Mouse (Mus musculus): ENCODE data around the gene Tmco4.

Gene Tmco4

DNA sequence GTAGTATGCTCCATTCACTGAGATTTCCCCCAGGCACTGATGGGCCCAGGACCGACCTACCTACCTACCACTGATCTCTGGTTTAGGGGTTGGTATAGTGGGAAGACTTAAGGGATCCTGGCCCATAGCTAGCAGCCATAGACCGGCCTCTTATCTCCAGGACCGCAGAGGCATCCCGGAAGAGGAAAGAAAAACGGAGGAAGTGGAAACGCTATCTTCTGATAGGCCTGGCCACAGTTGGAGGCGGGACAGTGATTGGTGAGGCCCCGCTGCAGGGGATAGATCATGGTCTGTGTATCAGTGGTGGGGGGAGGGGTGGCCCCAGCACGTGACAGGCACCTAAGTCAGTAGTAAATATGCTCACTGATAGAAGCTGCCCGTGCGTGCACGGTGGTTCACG lies 46.7 kb downstream of the Tmco4 start:
- no peak for DNase-seq (ENCODE audit: low spot score in 2 of 2)

DNA sequence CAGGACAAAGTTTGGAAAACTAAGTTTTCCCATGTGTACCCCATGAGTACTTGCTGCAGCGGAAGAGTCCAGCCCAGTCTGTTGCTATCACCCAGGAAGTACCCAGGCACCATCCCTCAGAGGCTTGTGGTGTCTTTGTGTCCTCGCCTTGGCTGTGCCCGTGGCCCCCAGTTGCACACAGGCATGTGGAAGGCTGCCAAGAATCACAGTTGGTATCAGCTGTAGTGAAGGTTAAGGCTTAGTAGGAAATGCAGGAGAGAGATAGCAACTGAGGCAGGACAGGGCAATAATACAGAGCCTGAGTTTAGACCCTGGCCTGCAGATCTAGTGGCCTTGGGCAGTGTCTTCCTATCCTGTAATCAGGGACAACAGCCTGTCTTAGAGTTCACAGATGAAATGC lies 47.7 kb downstream of the Tmco4 start:
- DNase-seq (ENCODE audit: low spot score in 2 of 2): no peak

DNA sequence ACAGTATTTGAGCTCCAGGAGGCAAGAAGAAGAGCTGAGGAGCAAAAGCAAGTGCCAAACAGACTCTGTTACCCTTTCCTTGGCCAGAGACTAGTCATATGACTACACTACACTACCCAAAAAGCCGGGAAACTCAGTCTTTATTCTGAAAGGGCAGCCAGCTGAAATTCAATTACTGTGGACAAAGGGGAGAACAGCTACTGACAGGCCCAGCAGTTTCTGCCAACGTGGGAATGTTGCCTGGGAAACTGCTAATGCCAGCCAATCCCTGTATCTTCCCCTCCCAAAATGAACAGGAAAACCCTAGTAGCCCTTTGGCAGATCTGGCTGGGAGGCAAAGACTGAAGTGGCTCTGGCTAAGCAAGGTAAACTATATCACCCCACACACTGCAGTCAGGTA lies 51.7 kb downstream of the Tmco4 start:
- peak in 1 of 2 experiments; percentile 68 for DNase-seq (ENCODE audit: low spot score in 2 of 2)

DNA sequence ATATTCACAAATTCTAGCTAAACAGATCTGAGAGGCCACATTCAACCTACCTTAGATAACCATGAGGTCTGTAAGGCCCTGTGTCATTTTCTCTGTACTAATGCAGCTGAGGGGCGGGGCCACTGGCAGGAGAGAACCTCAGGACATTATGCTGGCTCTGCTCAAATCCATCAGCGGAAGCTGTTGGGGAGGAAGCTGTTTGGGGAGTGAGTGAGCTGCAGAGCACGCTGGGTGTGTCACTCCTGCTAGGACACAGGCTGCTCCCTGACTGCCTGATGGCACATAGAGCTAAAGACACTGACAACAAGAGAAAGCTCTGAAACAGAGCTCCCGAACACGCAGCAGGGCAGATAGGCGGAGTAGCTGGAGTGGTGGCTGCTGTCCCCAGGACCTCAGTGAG lies 58.0 kb downstream of the Tmco4 start:
- no peak for DNase-seq (ENCODE audit: low spot score in 2 of 2)

DNA sequence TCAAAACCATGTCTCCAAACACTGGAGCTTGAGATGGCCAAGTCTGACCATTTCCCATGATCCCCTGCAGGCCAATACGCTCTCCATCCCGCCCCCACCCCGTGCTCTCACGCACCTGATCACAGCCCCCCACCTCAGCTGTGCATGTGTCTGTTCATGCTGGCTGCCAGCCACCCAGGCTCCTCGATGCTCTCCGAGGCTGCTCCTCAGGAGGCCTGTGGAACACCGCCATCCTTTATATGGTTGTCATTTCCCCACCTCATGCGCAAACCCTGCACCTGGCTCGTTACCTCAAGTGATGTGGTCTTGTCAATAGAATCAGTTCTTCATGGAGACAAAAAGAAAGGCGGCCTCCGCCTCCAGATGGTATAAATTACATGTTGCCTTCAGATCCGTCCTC lies 59.8 kb downstream of the Tmco4 start:
- no peak for DNase-seq (ENCODE audit: low spot score in 2 of 2)

DNA sequence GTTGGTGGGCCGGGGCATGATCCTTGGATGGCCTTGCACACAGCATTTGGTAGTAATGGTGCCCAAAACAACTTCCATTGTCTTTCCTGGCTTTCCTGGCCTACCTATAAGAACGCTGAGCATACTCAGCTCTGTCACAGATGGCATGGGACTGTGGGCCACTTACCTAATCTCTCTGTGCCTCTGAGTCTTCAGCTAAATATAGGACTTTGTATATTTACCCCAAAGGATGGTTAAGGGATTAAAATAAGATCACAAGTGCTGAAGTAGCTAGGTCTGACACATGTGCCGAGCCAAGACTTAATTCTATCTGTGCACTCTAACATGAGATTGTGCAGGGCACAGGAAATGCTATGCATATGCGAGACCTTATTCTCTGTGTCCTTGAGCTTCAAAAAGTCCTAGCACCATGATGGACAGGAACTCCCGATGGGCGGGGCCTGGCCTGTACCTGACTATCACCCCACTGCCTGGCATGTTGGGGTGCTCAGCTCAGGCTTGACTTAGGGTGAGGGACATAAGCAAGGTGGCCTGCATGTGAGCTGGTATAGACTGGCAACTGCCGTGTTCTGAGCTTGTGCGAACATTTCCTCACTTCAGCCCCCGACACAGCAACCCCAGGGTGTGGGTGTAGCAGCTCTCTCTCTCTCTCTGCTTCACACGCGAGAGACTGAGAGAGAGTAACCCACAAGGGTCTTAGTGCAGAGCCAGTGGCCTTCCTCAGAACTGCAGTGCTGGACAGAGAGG lies 60.7 kb downstream of the Tmco4 start:
- DNase-seq (ENCODE audit: low spot score in 2 of 2): peak; percentile 63 to 67

DNA sequence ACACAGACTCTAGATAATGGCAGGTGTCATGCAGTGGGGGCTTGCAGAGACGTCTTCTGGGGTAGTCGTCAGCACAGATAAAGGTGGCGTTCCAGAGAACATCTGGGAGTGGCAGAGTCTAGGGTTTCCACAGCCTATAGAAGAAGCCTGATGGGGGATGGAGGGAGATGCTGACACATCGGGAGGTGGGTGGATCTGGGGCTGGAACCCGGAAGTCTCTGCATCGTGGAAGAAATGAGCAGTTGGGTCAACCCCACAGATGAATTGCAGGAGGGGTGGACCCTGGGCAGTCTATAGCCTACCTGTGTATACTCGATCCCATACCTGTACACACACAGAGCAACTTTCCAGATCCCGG lies 61.3 kb downstream of the Tmco4 start:
- no peak for DNase-seq (ENCODE audit: low spot score in 2 of 2)

DNA sequence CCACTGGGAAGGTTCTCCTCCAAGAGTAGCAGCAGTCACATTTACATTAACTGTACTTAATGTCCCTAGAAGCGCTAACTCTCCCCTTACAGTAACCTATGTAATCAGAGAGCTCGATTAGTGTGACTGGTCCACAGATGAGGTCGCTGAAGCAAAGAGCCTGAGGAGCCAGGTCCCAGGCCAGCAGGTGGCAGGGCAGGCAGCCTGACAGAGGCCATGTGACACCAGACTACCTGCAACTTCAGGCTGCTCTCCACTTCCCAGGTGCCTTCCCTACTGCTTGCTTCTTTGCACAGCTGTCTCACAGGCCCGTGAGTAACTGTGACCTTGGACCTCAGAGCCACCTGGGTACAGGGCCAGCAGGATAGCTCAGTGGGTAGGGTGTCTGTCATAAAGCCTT lies 61.9 kb downstream of the Tmco4 start:
- DNase-seq (ENCODE audit: low spot score in 2 of 2): no peak

DNA sequence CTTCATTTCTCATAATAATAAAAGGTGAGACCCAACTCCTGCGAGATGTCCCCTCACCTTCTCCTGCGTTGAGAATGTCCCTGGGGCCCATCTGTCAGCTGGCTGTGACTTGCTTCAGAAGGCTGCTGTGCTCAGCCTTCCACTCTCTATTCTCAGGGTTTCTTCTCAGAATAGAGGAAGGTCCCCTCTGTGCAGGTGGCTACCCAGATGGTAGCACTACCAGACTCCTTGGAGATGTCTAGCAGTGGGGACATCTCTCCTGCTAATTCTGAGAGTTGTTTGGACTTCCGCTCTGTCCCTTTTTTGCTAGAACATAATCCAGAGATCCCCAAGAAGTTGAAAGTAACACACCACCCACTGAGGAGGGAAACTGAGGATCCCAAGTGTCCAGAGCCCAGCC lies 62.3 kb downstream of the Tmco4 start:
- DNase-seq (ENCODE audit: low spot score in 2 of 2): no peak

DNA sequence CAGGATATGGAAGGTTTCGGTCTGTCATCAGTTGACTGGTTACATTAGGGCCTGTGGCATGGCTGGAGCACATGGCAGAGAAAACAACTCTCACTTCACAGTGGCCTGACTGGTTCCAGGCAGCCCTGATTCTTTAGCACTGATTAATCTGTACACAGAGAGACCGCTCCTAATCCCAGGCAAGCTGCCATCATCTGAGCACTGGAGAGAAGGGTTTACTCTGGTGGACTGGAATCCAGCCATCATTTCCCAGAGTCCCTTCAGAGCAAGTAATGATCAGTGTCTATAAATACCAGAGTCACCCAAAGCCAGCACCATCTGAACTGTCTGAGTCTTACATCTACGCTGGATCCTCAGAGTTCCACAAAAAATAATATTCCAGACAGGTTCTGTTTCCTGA lies 63.1 kb downstream of the Tmco4 start:
- no peak for DNase-seq (ENCODE audit: low spot score in 2 of 2)

DNA sequence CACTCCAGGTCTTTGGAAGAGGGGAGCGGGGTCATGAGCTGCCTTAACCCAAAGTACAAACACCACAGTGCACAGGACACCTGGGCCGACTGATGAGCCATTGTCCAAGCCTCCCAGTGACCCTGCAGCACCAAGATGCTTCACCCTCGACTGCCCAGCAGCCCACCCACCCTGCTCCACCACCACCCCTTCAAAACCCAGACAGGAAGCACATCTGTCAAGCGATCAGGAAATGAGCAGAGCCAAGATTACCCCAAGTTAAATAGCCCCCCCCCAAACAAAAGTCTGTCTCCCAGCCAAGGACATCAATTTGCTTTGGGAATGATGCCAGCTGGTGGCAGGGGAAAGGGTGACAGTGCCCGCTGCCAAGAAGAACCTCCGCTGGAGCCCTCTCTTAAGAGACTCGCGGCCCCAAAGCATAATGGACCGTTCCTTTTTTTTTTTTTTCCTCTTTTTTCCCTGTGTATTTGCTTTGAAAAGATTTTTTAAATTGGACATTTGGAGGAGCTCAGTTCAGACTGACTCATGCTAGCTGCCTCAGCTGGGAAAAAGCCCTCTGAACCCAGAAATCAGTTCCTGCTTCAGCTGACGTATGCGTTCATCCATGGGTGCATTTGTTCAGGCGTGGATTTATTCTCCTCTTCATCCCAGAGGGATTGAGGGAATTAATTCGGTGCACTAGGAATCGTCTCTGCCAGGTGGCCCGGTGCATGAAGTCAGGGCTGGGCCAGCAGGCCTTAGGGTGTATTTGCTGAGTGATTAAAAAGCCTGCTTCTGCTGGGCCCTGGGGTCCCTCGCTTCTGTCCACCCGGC lies 65.3 kb downstream of the Tmco4 start:
- DNase-seq (ENCODE audit: low spot score in 2 of 2): no peak

DNA sequence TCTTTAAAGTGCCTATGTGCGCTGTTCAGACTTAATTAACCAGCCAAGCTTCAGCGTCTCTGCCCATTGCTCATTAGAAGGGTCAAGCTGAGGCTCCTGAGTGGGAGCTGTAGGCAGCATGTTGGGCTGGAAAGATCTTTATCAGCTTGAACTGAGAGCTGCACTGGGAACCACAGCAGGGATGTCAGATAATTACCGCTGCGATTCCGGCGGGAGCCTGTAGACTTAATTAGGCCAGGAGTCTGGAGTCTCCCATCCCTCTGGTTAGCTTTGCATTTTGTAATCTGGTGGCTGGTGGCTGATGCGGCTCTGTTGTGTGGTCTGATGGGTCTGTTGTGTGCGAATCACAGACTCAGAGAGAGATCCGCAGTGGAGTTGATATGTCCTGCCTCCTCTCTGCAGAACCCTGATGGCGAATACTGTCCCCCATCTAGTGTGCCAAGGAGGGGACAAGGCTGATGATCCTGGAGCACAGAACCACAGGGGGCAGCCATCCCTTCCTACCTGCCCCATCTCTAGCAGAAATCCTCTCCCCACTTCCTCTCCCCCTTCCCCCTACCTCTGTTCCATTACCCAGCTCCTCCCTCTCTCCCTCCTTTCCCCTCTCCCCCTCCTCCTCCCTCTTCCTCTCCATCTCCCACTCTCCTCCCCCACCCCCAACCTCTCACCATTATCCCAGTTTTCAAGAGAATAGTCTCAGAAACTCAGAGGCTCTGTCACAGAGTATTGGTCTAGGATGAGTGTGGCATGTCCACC lies 67.6 kb downstream of the Tmco4 start:
- DNase-seq (ENCODE audit: low spot score in 2 of 2): no peak

DNA sequence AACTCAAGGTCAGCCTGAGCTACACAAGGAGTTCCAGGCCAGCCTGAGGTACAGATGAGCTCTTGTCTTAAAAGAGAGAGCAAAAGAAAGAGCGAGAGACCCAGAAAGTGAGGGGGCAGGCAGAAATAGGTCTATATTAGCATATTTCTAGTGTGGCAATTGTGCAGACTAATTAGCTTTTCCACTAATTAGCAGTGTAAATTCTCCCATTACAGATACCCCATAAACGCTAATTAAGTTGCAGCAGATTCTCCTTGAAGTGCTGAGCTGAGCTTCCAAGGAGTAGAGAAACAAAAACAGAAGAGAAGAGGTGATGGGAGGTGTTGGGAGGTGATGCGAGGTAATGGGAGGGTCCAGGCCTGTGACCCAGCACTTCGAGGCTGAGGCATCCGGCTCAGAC lies 69.9 kb downstream of the Tmco4 start:
- no peak for DNase-seq (ENCODE audit: low spot score in 2 of 2)

DNA sequence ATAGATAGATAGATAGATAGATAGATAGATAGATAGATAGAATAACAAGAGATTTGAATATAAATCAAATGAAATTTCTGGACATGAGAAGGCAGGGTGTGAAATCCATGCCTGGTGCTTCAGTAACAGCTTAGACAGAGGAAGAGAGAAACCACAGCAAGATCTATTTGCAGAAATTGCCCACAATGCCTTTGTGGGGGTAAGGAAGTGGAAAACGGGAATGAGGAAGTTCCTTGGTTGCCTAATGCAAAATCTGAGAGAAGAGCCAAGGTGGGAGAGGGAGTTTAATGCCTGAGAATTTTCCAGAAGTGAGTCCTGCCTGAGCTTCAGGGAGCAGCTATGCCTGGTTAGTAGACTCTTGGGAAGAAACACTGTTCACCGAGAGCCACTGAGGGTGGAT lies 70.9 kb downstream of the Tmco4 start:
- no peak for DNase-seq (ENCODE audit: low spot score in 2 of 2)

DNA sequence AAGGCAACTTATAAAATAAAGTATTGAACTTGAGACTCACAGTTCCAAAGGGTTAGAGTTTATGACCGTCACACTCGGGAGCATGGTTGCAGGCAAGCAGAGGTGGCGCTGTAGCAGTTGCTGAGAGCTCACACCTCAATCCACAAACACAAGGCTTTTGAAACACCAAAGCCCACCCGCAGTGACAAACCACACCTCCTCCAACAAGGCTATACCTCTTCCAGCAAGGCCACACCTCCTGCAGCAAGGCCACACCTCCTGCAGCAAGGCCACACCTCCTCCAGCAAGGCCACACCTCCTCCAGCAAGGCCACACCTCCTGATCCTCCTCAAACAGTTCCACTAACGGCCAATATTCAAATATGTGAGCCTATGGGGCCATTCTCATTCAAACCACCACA lies 71.9 kb downstream of the Tmco4 start:
- no peak for DNase-seq (ENCODE audit: low spot score in 2 of 2)

DNA sequence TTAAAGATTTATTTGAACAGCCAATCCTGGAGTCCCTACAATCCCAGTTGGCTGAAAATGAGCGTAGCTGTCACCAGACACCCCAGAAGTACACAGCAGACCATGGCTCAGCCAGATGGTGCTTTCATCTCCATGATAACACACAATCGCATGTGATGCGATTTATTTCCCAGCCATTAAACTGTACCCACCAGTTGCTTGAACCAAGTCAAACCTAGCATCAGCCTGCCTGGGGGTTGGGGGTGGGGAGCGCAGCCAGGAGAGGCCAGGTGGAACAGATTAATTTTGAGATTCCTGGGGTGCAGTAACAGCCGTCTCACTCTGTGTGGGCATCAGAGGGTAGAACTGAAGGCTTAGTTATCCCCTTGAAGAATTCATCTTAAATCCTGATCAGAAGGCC lies 73.7 kb downstream of the Tmco4 start:
- DNase-seq (ENCODE audit: low spot score in 2 of 2): no peak

DNA sequence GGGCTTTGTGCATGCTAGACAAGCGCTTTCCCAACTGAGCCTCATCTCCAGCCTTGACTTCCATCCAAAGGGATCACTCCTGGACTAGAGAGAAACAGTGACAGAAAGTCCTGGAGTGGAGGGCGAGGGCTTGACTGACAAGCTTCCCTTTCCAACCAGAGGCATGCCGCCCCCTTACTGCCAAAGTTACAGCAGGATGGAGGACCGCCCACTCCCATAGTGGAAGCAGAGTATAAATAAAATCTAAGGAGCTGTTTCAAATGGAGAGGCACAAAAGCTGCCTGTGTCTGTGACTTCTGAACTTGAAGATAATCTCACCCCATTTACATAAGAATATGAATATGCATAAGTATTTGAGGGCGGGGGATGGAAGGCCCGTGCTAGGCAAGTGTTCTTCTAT lies 75.8 kb downstream of the Tmco4 start:
- peak in 1 of 2 experiments; percentile 57 for DNase-seq (ENCODE audit: low spot score in 2 of 2)

DNA sequence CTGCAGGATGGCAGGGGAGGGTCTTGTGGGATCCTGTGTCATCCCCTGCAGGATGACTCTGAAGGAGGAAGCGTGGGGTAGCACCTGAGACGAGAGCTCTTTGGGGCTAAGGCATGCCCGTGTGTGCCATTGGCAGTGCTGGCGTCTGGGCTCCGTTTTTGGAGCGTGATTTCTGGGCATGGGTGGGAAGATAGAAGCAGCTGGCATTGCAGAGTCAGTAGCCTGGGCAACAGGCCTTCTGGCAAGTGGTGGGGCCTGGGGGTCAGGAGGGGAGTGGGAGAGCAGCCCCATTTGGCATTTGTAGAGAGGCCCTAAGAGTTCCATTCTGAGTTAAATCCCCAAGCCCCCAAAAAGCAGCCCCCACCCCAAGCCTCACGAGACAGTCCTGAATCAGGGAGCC lies 80.1 kb downstream of the Tmco4 start:
- no peak for DNase-seq (ENCODE audit: low spot score in 2 of 2)

DNA sequence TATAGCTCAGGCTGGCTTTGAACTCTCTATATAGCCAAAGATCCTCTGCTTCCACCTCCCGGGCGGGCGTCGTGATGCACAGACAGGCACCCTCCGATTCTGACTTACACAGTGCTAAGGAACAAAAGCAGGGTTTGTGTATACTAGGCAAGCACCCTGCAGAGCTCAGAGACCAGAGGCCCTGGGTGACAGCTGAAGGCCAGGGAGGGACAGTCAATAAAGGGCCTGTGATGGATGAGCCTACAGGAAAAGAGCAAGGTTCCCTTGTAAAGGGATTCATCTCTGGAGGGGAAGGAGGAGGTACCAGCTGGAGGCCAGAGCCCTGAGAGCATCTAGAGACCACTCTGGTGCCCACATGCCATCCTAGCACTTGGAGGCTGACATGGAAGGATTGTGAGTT lies 80.7 kb downstream of the Tmco4 start:
- no peak for DNase-seq (ENCODE audit: low spot score in 2 of 2)

DNA sequence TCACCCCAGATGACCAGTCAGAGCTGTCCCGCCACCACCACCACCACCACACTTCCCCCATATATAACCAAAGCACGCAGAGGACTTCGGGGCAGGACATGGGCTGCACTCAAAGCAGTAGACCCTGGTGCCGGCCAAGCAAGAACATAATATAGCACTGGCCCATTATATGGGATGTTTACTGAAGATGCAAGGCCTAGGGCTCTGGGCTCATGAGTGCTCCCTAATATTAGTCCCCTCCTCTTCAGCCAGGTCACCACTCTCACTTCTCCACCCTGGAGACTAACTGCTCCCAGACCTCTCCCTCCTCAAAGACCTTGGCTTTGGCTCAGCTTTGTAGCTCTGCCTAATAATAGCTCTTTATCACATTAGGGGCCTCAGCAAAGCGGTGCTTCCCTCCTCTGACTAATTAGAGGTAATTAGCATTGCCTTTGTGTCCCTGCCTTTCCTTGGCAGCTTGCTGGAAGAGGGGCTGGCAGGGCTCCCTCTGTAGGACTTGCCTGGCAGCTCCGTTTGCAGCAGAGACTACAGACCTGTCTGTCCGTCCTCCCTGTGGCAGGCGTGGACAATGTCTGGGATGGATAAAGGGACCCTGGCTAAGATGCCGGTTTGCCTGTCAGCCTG lies 81.7 kb downstream of the Tmco4 start:
- DNase-seq (ENCODE audit: low spot score in 2 of 2): peak in 1 of 2 experiments; percentile 63

DNA sequence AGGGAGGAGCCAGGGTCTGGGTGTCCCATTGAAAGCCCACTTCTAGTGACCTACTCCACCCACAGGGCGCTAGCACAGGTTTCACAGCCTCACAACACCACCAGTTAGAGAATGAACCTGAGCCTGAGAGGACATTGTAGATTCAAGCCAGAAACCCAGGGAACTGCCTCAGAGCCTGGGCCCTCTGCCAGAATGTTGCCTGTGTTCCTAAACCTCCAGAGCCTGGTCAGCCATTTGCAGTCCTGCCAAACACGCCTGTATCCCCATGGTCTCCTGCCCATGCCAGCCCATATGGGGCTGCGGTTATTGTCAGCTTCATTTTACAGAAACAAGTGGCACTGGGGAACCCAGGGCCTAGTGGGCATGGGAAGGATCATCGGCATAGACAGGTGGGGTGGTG lies 82.6 kb downstream of the Tmco4 start:
- no peak for DNase-seq (ENCODE audit: low spot score in 2 of 2)

DNA sequence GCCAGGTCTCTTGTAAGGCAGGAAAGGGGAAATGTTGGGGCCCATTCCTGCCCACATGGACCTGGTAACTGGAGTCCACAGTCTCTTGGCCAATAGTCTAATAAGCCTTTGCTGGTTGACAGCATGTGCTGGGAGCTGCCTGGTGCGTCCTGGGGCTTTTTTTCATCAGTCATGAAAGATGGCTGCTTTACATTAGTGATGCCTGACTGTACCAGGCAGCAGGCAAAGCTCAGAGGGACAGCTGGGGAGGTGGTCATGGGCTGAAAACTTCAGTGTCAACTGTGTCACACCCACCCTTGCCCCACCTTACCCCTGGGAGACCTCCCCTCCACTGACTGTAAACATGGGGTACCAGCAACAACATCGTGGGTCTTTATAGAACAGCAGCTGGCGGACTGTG lies 83.1 kb downstream of the Tmco4 start:
- no peak for DNase-seq (ENCODE audit: low spot score in 2 of 2)

Data from frontal cortex, postnatal 36 days (tissue).